Mouse (Mus musculus): ENCODE measurements around the gene 6820408C15Rik.

DNA sequence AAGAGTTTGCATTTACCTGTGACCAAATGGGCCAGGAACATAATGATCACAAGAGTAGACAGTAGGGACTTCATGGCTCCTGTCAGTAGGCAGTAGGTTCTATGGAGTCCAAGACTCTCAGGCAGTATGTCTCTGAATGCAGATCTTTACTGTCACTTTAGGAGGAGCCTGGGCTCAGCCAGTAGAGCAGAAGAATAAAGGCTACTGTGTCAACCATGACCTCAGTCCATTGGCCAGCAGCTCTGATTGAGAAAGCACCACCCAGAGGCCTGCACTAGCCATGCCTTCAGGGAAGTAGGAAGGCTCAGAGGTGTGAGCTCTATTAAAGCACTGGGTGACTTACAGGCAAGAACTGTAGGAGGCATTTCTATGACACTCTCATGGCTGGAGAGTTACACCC lies 74.7 kb downstream of the 6820408C15Rik start, which contains the start of gene Defb22:
- TF ChIP-seq CTCF (IDR thresholded peaks at IDR 0.05; ENCODE audit: insufficient read depth, low read length) (no peak), POLR2A (IDR thresholded peaks at IDR 0.05; ENCODE audit: borderline replicate concordance, extremely low read depth, low read depth, low read length) (no peak)

All from lung, adult 2 months (tissue).